Mouse (Mus musculus): ENCODE data around the gene Srebf2.

- TF ChIP-seq CEBPB (IDR thresholded peaks at IDR 0.05; ENCODE audit: insufficient read depth, poor library complexity, severe bottlenecking) = no peak
- TF ChIP-seq POLR2A (IDR thresholded peaks at IDR 0.05; ENCODE audit: insufficient read length, low read depth) = no peak
- no peak for TF ChIP-seq POLR2AphosphoS2 (IDR thresholded peaks at IDR 0.05; ENCODE audit: insufficient read length, low read depth)
- TF ChIP-seq TCF12 (IDR thresholded peaks at IDR 0.05; ENCODE audit: insufficient read depth, poor library complexity, severe bottlenecking) = no peak
- TF ChIP-seq MYOD1 (IDR thresholded peaks at IDR 0.05; ENCODE audit: control insufficient read depth in 1 of 3, insufficient read length in 2 of 3, low read depth in 2 of 3) = no peak
- TF ChIP-seq MYOG (IDR thresholded peaks at IDR 0.05; ENCODE audit: control insufficient read depth in 1 of 3, insufficient read depth in 1 of 3, insufficient read length in 2 of 3, low read depth in 2 of 3) = no peak
- no peak for TF ChIP-seq USF1 (IDR thresholded peaks at IDR 0.05; ENCODE audit: low read depth)
- TF ChIP-seq MAX (IDR thresholded peaks at IDR 0.05; ENCODE audit: low read depth) = no peak
- TF ChIP-seq REST (IDR thresholded peaks at IDR 0.05; ENCODE audit: insufficient read depth, insufficient read length) = no peak
Measured at GRCm38 (mm10) chr15:82186931-82187330, 40.0 kb downstream of the Srebf2 start.
